Mouse (Mus musculus) liver, adult (tissue): ENCODE measurements around the gene Ankrd36.

Source experiments
- GATA4 ChIP-seq: IDR thresholded peaks from 2 replicates; pipeline ENCODE4 v1.6.1; 2014; ENCODE audit warnings: mild to moderate bottlenecking, low read length; ENCODE audit not compliant: insufficient replicate concordance

The Ankrd36 gene

DNA sequence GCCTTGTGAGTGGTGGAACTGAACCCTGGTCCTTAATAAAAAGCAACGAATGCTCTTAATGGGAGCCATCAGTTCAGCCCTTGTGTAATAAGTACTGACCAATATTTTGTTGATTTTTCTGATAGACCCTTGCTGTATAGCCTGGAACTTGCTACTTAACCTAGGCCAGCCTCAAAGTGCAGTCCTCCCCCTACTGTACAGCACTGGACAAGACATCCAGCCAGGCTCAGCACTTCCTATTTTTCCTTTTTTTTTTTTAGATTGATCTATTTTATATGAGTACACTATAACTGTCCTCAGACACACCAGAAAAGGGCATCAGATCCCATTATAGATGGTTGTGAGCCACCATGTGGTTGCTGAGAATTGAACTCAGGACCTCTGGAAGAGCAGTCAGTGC, 133.9 kb downstream of the Ankrd36 start:
- no peak for TF ChIP-seq GATA4

DNA sequence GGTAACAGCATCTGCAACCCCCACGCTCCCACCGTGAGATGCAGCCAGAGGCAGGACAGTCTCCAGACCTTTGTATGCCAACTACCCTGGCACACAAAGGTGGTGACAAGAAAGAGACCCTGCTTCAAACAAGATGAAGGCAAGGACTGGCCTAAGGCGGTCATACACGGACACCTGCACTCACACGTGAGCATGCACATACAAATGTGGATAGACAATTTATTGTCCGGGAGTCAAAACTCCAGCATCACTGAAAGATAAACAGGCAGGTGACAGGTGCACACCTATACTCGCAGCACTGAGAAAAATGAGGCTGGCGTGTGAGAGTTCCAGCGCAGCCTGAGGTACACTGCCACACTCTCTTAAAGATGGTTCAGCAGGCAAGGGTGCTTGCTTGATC, 136.5 kb downstream of the Ankrd36 start:
- TF ChIP-seq GATA4 = no peak

DNA sequence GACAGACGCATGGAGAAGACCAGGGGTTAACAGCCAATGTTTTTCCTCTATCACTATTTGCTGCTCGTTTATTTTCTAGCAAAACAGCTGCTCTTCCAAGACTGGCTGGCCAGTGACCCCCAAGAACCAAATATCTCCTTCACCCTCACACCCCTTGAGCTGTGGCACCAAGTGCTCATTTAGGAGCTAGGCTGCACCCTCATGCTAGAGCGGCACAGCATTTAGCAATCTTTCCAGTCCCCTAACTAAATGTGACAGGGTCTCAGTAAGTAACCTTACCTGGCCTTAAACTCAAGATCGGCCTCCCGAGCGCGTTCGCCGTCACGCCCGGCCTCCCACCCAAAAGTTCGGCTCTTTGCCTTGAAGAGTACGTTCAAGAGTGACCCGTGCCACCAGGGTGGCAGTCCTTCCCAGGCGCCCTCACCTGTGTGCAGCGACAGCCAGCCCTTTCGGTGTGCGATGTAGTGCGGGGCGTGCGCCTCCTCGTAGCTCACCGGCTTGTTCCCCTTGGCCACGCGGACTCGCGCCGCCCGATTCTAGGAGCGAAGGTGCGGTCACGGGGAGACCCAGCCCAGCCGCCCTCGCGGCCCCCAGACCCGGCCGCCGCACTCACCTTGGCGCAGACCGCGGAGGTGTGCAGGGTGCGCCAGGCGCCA, 137.5 kb downstream of the Ankrd36 start:
- no peak for TF ChIP-seq GATA4

DNA sequence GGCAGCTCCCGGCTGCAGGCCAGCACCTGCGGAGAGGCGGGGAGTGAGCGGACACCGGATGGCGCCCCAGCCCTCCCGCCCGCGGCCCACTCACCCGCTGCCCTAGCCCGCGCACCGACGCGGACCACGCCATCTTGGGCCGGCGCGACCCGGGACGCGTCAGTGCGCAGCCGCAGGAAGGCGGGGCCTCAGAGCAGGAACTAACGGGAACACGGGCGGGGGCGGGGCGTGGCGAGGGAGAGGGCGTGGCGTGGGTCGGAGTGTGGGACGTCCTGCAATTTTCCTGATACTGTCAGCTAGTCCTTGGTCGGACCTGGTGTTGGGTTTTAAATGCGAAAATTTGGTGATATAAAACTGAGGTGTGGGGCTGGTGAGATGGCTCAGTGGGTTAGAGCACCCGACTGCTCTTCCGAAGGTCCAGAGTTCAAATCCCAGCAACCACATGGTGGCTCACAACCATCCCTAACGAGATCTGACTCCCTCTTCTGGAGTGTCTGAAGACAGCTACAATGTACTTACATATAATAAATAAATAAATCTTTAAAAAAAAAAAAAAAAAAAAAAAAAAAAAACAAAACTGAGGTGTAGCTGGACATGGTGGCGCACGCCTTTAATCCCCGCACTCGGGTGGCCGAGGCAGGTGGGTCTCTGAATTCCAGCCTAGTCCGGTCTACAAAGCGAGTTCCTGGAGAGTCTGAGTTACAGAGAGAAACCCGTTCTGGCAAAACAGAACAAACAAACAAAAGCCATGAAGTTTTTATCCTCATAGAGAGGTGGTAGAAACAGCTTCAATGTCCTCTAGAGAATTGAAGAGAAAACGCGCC, 138.3 kb downstream of the Ankrd36 start:
- no peak; the same call in 1 of the 2 replicates for TF ChIP-seq GATA4

DNA sequence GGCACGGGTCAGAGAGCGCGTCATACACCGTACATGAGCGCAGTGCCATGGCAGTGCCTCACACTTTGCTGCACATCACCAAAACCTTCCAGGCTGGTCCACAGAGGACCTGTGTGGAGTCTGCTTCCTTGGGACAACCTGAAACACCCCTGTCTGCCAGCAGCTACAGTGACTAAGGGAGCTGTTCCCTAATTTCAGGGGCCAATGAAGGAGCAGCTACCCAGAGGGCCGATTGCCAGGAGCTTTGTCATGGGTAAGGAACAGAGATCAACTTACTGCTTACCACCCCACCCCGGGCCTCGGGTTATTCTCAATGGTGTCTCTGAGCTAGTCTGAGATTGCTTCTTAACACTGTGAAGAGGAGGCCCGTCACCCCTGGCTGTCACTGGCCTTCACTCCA, 145.7 kb downstream of the Ankrd36 start:
- no peak for TF ChIP-seq GATA4

DNA sequence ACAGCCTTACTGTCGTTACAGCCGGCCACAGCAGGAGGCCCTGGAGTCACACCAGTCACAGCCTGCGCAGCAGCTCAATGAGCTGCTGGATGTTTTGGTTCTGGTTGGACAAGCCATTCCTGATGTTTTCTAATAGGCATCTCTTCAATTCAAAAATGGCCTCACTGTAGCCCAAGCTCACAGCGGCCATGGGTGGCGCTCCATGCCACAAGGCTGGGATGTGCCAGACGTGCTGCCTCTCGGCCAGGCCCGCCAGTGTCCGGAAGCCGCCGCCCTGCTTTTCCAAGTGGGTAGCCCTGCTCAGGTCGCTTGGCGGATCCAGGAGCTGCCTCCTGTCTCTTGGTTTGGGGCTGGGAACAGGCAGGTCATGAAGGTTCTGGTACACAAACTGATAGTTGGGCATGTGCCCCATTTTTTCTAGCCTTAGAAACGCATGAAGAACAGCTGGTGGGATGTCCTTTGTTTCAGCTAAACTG, 146.2 kb downstream of the Ankrd36 start, which contains the start of gene Mrps24:
Mrps24 (minus strand) TSS at position 51 of the 476 bp plus-strand sequence.
- TF ChIP-seq GATA4 = no peak

DNA sequence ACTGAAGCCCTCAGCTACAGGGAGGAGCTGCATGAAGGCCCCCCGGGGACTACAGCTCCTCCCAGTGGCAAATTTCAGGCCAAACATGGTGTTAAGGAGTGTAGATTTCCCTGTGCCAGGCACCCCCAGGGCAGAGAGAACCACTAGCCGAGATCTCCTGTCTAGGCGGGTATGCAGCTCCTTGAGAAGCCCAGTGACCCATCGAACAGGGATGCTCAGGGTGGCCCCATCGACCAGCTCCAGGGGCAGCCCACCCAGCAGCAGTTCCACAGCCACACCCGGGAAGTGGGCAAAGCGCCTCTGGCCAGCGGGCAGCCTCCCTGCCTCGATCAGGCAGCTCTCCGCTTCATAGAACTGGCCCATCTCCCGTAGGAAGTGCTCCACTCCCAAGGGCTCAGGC, 146.8 kb downstream of the Ankrd36 start:
- no peak for TF ChIP-seq GATA4

DNA sequence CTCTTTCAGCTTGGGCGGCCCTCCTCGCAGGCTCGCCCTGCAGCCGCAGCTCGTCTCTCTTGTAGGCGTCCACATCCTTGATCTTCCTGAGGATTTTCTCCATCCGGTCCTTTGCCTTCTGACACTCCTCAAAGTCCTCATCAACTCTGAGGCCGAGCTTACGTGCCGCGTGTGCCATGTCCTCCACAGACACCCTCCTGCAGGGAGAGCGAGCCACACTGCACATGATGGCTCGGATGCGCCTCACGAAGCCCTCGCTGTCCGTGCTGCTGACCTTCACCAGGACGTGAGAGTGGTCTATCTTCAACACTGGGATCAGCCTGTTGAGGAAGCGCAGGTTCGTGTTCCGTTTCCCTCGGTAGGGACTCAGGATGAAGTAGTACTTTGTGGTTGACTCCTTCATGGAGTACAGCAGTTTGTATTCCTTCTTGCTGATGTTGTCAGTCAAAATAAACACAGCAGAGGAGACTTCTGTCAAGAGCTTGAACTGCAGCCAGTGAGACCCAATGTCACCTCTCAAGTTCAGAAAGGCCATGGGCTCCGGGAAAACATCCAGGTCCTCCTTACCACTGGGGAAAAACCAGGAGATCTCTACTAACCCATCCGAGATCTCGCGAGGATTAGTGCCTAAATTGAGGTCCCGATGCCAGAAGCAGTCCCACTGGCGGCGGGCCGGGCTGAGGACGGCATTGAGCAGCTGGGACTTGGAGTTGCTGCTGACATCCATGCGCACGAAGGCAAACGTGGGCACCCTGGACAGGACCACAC, 147.6 kb downstream of the Ankrd36 start:
- TF ChIP-seq GATA4 = no peak

DNA sequence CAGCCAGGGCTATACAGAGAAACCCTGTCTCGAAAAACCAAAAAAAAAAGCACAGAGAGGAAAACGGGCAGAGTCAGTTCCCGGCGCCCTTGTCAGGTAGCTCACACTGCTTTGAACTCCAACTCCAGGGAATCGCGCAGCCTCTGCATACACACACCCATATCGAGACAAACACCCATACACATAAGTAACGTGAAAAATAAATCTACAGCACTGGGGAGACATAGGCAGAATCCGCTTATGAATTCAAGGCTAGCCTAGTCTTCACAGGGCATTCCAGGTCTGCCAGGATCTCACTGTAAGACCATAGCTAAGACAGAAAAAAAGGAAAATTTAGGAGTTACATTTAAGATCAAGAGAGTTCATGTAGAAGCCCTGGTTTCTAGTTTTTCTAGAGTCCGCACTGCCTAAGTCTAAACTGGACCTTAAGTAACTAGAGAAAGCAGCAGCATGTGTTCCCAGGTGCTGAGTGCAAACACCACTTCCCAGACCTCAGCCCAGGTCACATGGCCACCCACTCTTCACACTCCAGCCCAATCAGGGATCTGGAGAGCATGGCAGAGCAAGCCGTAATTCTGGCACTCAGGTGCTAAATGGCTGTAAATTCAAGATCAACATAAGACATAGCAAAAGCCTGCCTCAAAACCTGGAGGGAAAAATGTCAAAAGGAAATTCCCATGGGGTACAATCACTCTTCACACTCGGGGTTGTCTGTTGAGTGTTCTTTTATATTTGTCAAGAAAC, 149.3 kb downstream of the Ankrd36 start:
- TF ChIP-seq GATA4 = no peak

DNA sequence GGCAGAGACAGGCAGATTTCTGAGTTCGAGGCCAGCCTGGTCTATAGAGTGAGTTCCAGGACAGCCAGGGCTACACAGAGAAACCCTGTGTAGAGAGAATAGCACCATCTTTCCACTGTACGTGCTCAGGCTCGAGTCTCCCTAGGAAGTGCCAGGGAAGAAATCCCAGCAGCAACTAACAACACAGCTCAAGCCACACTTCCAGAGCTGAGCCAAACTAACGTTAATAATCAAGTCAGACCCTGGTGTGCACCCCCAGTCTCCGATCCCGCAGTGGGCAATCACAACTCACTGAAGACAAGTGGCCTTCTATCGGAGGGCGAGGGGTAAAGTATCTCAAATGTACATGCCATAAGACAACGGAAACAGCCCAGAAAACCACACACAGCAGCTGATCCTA, 160.1 kb downstream of the Ankrd36 start:
- no peak for TF ChIP-seq GATA4

DNA sequence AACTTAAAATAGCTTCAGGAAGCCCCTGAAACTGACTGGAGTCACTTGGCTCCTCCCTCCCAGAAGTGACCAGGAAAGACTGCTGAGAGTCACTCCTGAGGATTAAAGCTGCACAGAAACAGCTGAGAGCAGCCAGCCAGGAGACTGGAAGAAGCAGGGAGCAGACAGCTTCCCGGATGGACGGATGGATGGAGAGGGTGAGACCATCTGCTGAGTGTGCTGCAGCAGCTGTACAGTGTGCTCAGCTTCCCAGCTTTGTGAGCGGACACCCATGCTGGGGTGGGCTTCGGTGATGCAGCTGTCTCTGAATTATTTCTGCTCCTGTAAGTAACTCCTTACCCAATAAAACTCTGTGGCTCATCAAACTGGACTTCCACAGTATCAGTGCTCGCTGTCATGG, 162.9 kb downstream of the Ankrd36 start:
- no peak for TF ChIP-seq GATA4

DNA sequence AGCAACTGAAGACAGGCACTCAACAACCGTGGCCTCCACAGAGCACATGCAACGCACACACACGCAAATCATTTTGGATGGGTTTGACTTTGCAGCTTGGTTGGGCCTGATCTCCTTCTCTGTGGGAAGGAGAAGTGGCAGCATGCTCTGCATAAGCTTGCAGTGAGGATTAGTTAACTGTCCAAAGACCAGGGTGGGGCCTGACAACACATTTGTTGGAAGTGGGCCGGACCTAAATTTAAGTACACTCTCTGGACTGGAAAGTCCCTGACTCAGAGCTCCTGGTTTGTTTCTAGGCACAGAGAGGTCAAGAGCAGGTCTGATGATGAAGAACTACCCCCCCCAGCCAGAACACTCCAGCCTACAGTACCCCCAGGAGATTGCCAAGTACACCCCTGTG, 164.8 kb downstream of the Ankrd36 start:
- no peak for TF ChIP-seq GATA4

DNA sequence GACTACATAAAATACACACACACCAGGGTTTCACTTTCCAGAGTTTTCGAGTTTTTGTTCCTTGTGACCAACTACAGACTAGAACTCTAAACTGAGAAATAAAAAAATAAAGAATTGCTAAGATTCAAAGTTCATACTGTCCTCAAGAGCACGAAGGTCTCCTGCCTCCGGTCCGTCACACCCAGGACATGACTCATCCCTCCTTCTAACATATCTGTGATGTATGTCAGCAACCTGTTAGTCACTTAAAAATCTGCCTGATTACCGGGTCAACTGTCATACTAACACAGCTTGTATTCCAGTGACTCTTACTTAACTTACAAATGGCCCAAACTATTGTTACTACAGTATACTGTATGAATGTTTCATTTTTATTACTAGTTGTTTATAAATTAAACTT, 167.7 kb downstream of the Ankrd36 start:
- TF ChIP-seq GATA4 = no peak
